Mouse (Mus musculus): ENCODE measurements at regions not wholly inside any gene's neighbourhood (a gene's known extent, or its start where the extent isn't known, plus 50 kb on each side); places are given as distances from the start of the nearest gene placed in this dataset.

DNA sequence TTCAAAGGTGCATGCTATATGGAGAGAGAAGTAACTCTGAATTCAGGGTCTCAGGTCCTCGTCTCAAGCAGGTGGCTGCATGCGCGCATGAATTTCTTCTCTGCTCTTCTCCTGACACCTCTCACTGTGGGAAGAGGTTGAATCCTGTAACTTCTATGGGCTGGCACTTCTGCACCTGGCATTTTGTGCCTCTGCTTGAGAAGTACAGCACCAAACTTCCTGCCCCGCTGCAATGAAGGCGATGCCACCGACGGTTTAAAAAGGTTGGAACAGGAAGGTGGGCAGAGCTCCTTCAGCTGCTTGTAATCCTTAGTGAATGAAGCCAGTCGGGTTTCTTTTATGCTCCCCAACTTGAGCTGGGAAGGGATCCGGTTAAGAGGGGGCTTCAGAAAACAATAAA lies 231.2 kb upstream of the Tprg start:
- no peaks in the 10 kb centered on the region for H3K27me3 ChIP-seq (ENCODE audit: control insufficient read depth in 1 of 2, insufficient read depth in 2 of 2, low read length in 2 of 2)
- H3K79me2 ChIP-seq (ENCODE audit: control insufficient read depth, insufficient read depth, low read length, poor library complexity), result no peaks in the 10 kb centered on the region
- no peak for DNase-seq (ENCODE audit: low read depth, low spot score)
- no peak overlapping the region for H3K4me3 ChIP-seq (ENCODE audit: control insufficient read depth in 1 of 2, insufficient read depth in 1 of 2, low read depth in 2 of 2, low read length in 2 of 2)
- no peak overlapping the region for H3K9ac ChIP-seq (ENCODE audit: control insufficient read depth, low read depth, low read length, poor library complexity, severe bottlenecking)
- no peak overlapping the region for H3K27ac ChIP-seq (ENCODE audit: control insufficient read depth, low read depth, low read length)
- peaks cover 0 to 38% of the 10 kb centered on the region in 2 experiments; a peak in 2 of 4 replicates for H3K36me3 ChIP-seq (ENCODE audit: control insufficient read depth in 1 of 2, insufficient read depth in 2 of 2, low read length in 2 of 2)
- TF ChIP-seq SMC3 (IDR thresholded peaks at IDR 0.05; ENCODE audit: low read depth, low read length) (no peak), USF1 (IDR thresholded peaks at IDR 0.05; ENCODE audit: low read depth, low read length) (no peak), MXI1 (IDR thresholded peaks at IDR 0.05; ENCODE audit: low read depth, low read length) (no peak), TAL1 (IDR thresholded peaks at IDR 0.05; ENCODE audit: low read length) (no peak), GATA1 (IDR thresholded peaks at IDR 0.05; ENCODE audit: low read depth, low read length) (no peak), MYC (IDR thresholded peaks at IDR 0.05; ENCODE audit: low read depth, low read length) (no peak), UBTF (IDR thresholded peaks at IDR 0.05; ENCODE audit: borderline replicate concordance, insufficient read depth, low read depth, low read length) (no peak), BHLHE40 (IDR thresholded peaks at IDR 0.05; ENCODE audit: borderline replicate concordance, low read depth, low read length) (no peak), POLR2A (IDR thresholded peaks at IDR 0.05; ENCODE audit: control insufficient read depth in 1 of 2, insufficient read depth in 1 of 2, low read depth in 1 of 2, low read length in 2 of 2, poor library complexity in 1 of 2) (no peak)
- no peaks in the 10 kb centered on the region for H3K9me3 ChIP-seq (replicated peaks; ENCODE audit: insufficient read depth, low read length)
- H3K4me1 ChIP-seq (ENCODE audit: control insufficient read depth in 1 of 2, insufficient read depth in 2 of 2, low read length in 2 of 2), result peaks cover 5 to 28% of the 10 kb centered on the region in 2 experiments

DNA sequence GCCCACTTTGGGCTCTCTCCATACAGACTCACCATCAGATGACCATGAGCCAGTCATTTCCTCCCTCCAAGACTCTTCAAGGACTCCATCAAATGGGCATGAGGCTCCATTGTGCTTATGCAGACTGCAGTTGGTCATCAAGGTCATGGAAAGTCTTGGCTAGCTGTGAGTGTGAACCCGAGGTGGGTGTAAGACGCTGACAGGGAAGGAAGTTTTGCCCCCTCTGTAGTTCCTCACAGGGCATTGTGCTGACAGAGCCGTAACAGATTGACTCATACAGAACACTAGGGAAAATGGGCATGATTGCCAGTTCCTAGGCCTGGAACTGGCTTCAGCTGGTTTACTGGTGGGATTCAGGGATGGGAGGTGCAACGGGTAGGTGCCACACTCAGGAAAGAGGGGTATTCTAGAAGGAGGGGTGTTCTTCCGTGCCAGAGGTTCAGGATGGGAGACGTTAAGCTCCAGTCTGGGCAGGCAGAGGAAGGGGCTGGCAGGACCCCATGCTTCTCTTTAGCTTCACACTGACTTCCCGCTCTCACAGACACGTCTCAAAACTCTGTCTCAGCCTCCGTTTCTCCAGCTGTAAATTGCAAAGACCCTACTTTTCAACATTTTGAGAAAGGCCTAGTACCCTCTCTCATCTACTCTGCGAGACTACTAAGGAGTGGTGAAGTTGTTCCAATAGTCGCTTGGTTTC lies 228.4 kb upstream of the Tprg start:
- no peak for DNase-seq (ENCODE audit: low read depth, low spot score)
- Histone ChIP-seq H3K4me1 (ENCODE audit: control insufficient read depth in 1 of 2, insufficient read depth in 2 of 2, low read length in 2 of 2) (peaks cover 0 to 10% of the 10 kb centered on the region in 2 experiments; a peak in 3 of 4 replicates), H3K36me3 (ENCODE audit: control insufficient read depth in 1 of 2, insufficient read depth in 2 of 2, low read length in 2 of 2) (peaks cover 0 to 15% of the 10 kb centered on the region in 2 experiments; a peak in 2 of 4 replicates), H3K79me2 (ENCODE audit: control insufficient read depth, insufficient read depth, low read length, poor library complexity) (no peaks in the 10 kb centered on the region), H3K27ac (ENCODE audit: control insufficient read depth, low read depth, low read length) (no peak overlapping the region), H3K9ac (ENCODE audit: control insufficient read depth, low read depth, low read length, poor library complexity, severe bottlenecking) (peak overlapping the region; percentile 63), H3K4me3 (ENCODE audit: control insufficient read depth in 1 of 2, insufficient read depth in 1 of 2, low read depth in 2 of 2, low read length in 2 of 2) (peak overlapping the region; percentile 83 to 85), H3K27me3 (ENCODE audit: control insufficient read depth in 1 of 2, insufficient read depth in 2 of 2, low read length in 2 of 2) (no peaks in the 10 kb centered on the region), H3K9me3 (replicated peaks; ENCODE audit: insufficient read depth, low read length) (no peaks in the 10 kb centered on the region)
- TF ChIP-seq NRF1 (IDR thresholded peaks at IDR 0.05; ENCODE audit: insufficient read depth, low read depth, low read length, poor library complexity, severe bottlenecking) (no peak), RAD21 (IDR thresholded peaks at IDR 0.05; ENCODE audit: low read depth, low read length) (no peak), EP300 (IDR thresholded peaks at IDR 0.05; ENCODE audit: low read depth in 1 of 2, low read length in 2 of 2) (no peak), MAZ (IDR thresholded peaks at IDR 0.05; ENCODE audit: low read depth, low read length) (no peak), ZMIZ1 (IDR thresholded peaks at IDR 0.05; ENCODE audit: low read depth, low read length) (no peak)
